Mouse (Mus musculus): ENCODE data around the gene Efna4.

The Efna4 gene

GRCm38 (mm10) chr3:89337721-89338578 is at the start of gene Efna4:
TSS of gene Efna4 (minus strand) at chr3:89338028.
- in situ Hi-C loops (cut with MboI, MseI), result no loop called here

- in situ Hi-C loops (cut with MboI, MseI), result no loop called here
Measured at GRCm38 (mm10) chr3:89386438-89387420, 48.9 kb upstream of the Efna4 start.

GRCm38 (mm10) chr3:89385451-89385850 is 47.6 kb upstream of the Efna4 start:
- in situ Hi-C loops (cut with MboI, MseI), result no loop called here

- in situ Hi-C loops (cut with MboI, MseI), result no loop called here
Measured at GRCm38 (mm10) chr3:89384331-89385076, 46.7 kb upstream of the Efna4 start.

- in situ Hi-C loops (cut with MboI, MseI), result no loop called here
Measured at GRCm38 (mm10) chr3:89383651-89384255, 45.9 kb upstream of the Efna4 start.

GRCm38 (mm10) chr3:89382950-89383349 is 45.1 kb upstream of the Efna4 start:
- in situ Hi-C loops (cut with MboI, MseI), result no loop called here

- in situ Hi-C loops (cut with MboI, MseI), result no loop called here
Measured at GRCm38 (mm10) chr3:89382033-89382882, 44.4 kb upstream of the Efna4 start.

- in situ Hi-C loops (cut with MboI, MseI), result no loop called here
Measured at GRCm38 (mm10) chr3:89381233-89381632, 43.4 kb upstream of the Efna4 start.

GRCm38 (mm10) chr3:89380711-89381110 is 42.9 kb upstream of the Efna4 start:
- in situ Hi-C loops (cut with MboI, MseI), result no loop called here

- in situ Hi-C loops (cut with MboI, MseI), result no loop called here
Measured at GRCm38 (mm10) chr3:89380291-89380690, 42.5 kb upstream of the Efna4 start.

GRCm38 (mm10) chr3:89379388-89380131 is 41.7 kb upstream of the Efna4 start:
- in situ Hi-C loops (cut with MboI, MseI), result no loop called here

GRCm38 (mm10) chr3:89378394-89379067 is 40.7 kb upstream of the Efna4 start:
- in situ Hi-C loops (cut with MboI, MseI), result no loop called here

- in situ Hi-C loops (cut with MboI, MseI), result no loop called here
Measured at GRCm38 (mm10) chr3:89377831-89378230, 40.0 kb upstream of the Efna4 start.

GRCm38 (mm10) chr3:89373581-89374231 is 35.9 kb upstream of the Efna4 start:
- in situ Hi-C loops (cut with MboI, MseI), result no loop called here

GRCm38 (mm10) chr3:89367338-89367737 is 29.5 kb upstream of the Efna4 start:
- in situ Hi-C loops (cut with MboI, MseI), result no loop called here

GRCm38 (mm10) chr3:89365486-89366414 is 27.9 kb upstream of the Efna4 start:
- in situ Hi-C loops (cut with MboI, MseI), result no loop called here

- in situ Hi-C loops (cut with MboI, MseI), result no loop called here
Measured at GRCm38 (mm10) chr3:89365153-89365485, 27.3 kb upstream of the Efna4 start, which contains the start of gene Dcst1. TSS of gene Dcst1 (minus strand) at chr3:89365253.

Data from T-helper 2 cell (primary cell).